Mouse (Mus musculus) lung, postnatal 0 days (tissue): ENCODE results near the gene Alk. TPM values are rescaled to one million over a fixed set of nuclear protein-coding genes. Genes with fewer than 3 reads are reported as not detected.

ENCODE experiments used
- ATAC-seq: fragments of 200-750 bp; cut with Nextera tagmentation; 2 replicates; pipeline ENCODE4 v1.8.0; 2017; ENCODE audit warnings: moderate library complexity
- DNase-seq: peaks from one replicate; pipeline ENCODE4 v3.0.0-alpha.2; 2016; ENCODE audit warnings: low spot score
- H3K27ac ChIP-seq: fragments of 300-500 bp; sonication (generic); 2 replicates; pipeline ENCODE4 v1.5.1; 2014; ENCODE audit warnings: antibody characterized with exemption, mild to moderate bottlenecking, low read length, mixed read lengths
- H3K27me3 ChIP-seq: fragments of 300-500 bp; sonication (generic); replicated peaks from 2 replicates; pipeline ENCODE4 v1.6.1; 2014; ENCODE audit warnings: low read length, mixed read lengths; ENCODE audit not compliant: insufficient read depth
- H3K36me3 ChIP-seq: fragments of 300-500 bp; sonication (generic); 2 replicates; pipeline ENCODE4 v1.6.1; 2014; ENCODE audit warnings: low read length, mixed read lengths; ENCODE audit not compliant: insufficient read depth
- H3K4me1 ChIP-seq: fragments of 300-500 bp; sonication (generic); 2 replicates; pipeline ENCODE4 v1.6.1; 2014; ENCODE audit warnings: antibody characterized with exemption, low read depth, low read length, mixed read lengths; ENCODE audit not compliant: insufficient read depth
- H3K4me2 ChIP-seq: fragments of 300-500 bp; sonication (generic); replicated peaks from 2 replicates; pipeline ENCODE4 v1.6.1; 2014; ENCODE audit warnings: low read depth, mild to moderate bottlenecking, low read length, moderate library complexity, mixed read lengths
- H3K4me3 ChIP-seq: fragments of 300-500 bp; sonication (generic); 2 replicates; pipeline ENCODE4 v1.5.1; 2014; ENCODE audit warnings: low read depth, low read length
- H3K9ac ChIP-seq: fragments of 300-500 bp; sonication (generic); replicated peaks from 2 replicates; pipeline ENCODE4 v1.6.1; 2014; ENCODE audit warnings: low read depth, mild to moderate bottlenecking
- H3K9me3 ChIP-seq: fragments of 300-500 bp; sonication (generic); 2 replicates; pipeline ENCODE4 v1.6.1; 2016; ENCODE audit warnings: low read length, mixed read lengths
- CTCF ChIP-seq: IDR thresholded peaks from 2 replicates; pipeline ENCODE4 v1.5.1; 2016; ENCODE audit warnings: antibody characterized with exemption, mild to moderate bottlenecking
- EP300 ChIP-seq: IDR thresholded peaks from 2 replicates; pipeline ENCODE4 v1.6.1; 2016; ENCODE audit warnings: antibody characterized with exemption, mild to moderate bottlenecking, control low read depth
- WGBS: fragments of 180-500 bp; shearing (Covaris S2); extraction: QIAGEN DNeasy Blood & Tissue Kit; methylation state at CpG from one replicate; pipeline ENCODE4 v1.1.7; 2014; 5-methylcytosine and 5-hydroxymethylcytosine counted together
- polyA plus RNA-seq: library from polyadenylated mRNA; unstranded; fragments of >200 nt; fragmentation: Nextera tagmentation; extraction: Ambion mirVana; gene quantifications from 2 replicates; pipeline ENCODE4 v1.2.1, GENCODE M21; 2015

Gene Alk
- polyA plus RNA-seq, 1 experiment from 2014 or later, result not detected

DNA sequence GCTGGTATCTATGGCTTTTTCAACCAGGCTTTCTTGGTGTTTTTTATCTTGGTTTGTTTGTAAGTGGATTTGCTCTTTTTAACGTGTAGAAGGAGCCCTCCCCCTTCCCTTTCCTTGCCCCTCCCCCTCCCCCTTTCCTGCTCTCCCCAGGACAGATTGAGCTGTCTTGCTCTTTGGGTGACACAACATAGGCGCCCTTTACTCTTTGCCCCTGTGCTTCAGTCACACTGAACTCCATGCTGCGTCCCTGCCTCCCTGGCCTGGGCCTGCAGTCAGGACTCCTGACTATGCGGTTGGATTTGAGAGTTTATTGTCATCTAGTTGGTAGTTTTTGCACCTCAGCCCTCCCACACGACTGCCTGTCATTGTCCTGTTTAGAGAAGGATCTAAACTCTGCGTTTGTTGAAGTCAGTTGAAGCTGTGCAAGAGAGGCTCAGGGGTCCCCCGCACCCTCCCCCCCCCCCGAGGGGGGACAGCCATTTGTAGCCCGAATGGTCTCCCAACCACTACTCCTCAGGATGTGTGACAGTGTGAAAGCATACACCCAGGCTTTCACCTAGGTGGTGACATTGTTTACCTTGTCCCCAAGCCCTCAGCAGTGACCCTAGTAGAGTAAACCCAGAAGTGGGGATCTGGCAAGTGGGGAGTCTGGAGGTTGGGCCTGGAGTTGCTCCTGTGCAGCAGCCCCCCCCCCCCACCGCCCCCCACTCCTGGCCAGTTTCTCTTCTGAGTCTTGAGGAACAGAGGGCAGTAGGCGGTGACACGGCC, 775.6 kb downstream of the Alk start:
- Histone ChIP-seq H3K4me1 (no peaks in the 10 kb centered on the region), H3K27ac (no peak overlapping the region), H3K9ac (no peak overlapping the region), H3K9me3 (no peaks in the 10 kb centered on the region), H3K4me3 (no peak overlapping the region), H3K27me3 (no peaks in the 10 kb centered on the region), H3K4me2 (no peak overlapping the region), H3K36me3 (no peaks in the 10 kb centered on the region)
- 40% methylated on average over 12 of the region's 12 CpGs for WGBS
- no peak for DNase-seq
- no peak for TF ChIP-seq CTCF
- no peak for TF ChIP-seq EP300
- no peak for ATAC-seq

DNA sequence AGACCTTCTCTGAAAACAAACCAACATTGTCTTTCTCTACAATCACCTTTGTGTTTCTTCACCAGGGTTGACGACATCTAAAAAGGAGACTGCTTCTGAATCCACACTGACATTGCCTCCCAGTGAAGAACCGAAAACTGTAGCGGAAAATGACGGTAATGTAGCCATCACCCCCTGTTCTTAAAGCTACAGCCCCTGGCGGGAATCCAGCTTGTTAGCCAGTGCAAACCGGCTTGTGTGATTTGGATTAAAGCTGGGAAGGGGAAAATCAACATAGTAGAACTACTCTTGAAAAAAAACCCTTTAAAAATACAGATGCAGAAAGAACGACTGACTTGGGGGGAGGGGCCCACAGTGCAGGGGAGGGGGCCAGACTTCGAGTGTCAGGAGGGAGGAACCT, 776.8 kb downstream of the Alk start:
- Histone ChIP-seq H3K27me3 (no peaks in the 10 kb centered on the region), H3K9me3 (no peaks in the 10 kb centered on the region), H3K4me3 (no peak overlapping the region), H3K9ac (no peak overlapping the region), H3K36me3 (no peaks in the 10 kb centered on the region), H3K27ac (no peak overlapping the region), H3K4me1 (no peaks in the 10 kb centered on the region), H3K4me2 (no peak overlapping the region)
- no peak for DNase-seq
- no peak for ATAC-seq
- TF ChIP-seq CTCF (no peak), EP300 (no peak)
- 36% methylated on average over 8 of the region's 8 CpGs for WGBS

DNA sequence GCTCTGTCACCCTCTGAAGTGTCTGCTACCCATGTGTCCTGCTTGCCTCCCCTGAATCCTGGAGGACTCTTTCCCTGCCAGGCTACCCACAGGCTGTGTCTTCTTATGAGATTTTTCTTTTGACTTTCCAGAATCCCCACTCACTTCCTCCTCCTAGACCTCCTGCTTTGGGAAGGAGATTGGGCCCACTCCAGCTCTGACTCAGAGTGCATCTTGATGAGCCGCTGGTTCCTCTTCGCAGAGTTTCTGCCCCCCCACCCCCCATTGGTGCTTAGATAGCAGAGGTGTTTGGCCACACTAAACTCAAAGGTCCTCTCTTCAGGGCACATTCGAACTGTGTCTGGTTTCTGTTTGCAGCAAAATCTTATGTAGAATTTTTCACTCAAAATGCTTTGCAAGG, 777.8 kb downstream of the Alk start:
- no peaks in the 10 kb centered on the region for H3K9me3 ChIP-seq
- 35% methylated on average over 3 of the region's 3 CpGs for WGBS
- no peaks in the 10 kb centered on the region for H3K4me1 ChIP-seq
- no peaks in the 10 kb centered on the region for H3K27me3 ChIP-seq
- no peak overlapping the region for H3K4me2 ChIP-seq
- no peak overlapping the region for H3K9ac ChIP-seq
- ATAC-seq, result no peak
- DNase-seq, result no peak
- TF ChIP-seq CTCF, result no peak
- TF ChIP-seq EP300, result no peak
- no peak overlapping the region for H3K27ac ChIP-seq
- no peak overlapping the region for H3K4me3 ChIP-seq
- H3K36me3 ChIP-seq, result no peaks in the 10 kb centered on the region

DNA sequence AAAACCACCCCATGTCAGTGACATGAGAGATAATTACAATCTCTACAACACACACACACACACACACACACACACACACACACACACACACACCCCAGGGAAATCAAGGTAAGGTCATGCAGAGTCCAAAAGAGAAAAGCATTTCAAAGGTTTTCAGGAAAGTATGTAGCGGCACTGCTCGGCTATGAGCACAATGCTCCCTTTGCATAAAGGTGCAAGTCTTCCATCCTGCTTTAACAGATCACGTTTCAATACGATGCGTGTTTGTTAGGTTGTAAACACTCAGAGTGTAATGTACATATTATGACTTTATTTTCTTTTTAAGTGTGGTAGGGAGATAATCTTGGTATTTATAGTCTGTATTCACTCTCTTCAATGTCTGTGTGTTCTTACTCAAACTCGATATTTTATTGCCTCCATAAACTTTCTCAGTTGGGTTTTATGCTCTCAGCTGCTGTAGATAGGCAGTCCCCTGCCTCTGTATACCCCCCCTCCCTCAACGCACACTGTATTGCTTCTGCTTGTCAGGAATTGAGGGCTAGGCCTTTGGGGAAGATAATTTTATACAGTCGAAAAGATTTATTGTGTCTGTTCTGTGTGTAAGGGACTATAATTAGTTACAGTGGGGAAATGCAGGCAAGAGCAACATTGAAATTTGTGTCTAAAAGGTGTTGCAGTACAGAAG, 780.7 kb downstream of the Alk start:
- no peak overlapping the region for H3K27ac ChIP-seq
- H3K27me3 ChIP-seq, result no peaks in the 10 kb centered on the region
- 75% methylated on average over 8 of the region's 8 CpGs for WGBS
- no peak overlapping the region for H3K4me3 ChIP-seq
- no peaks in the 10 kb centered on the region for H3K9me3 ChIP-seq
- no peaks in the 10 kb centered on the region for H3K36me3 ChIP-seq
- DNase-seq (no peak), ATAC-seq (no peak)
- no peak overlapping the region for H3K9ac ChIP-seq
- no peaks in the 10 kb centered on the region for H3K4me1 ChIP-seq
- H3K4me2 ChIP-seq, result no peak overlapping the region
- TF ChIP-seq CTCF, result no peak
- no peak for TF ChIP-seq EP300

Other genes with a start within 250 kb of the Alk start
- 100.0 and 109 TPM in 2 replicates for gene Ypel5, start 231.8 kb upstream of the Alk start, polyA plus RNA-seq